37 mouse cellular contexts compared by ENCODE assay signal in the genomic region with DNA sequence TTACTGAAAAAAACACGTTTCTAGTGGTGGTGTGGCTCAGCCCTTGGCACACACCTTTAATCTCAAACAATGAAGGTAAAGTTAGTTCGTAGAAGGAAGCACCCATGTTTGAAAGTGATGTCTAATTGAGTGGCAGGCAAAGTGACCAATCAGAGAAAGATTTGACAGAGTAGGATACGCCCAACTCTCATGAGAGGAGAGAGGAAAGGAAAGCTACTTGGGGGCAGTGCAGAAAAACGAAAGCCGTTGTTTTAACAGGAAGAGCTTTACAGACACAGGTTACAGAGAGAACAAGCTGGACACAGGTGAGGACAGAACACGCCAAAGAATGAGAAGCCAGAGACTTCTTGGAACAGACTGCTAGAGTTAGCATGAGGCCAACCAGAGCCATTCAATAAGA. TPM values are rescaled to one million over a fixed set of nuclear protein-coding genes. Genes with fewer than 3 reads are reported as not detected.
"Had no signal": no experiment of that assay in that cellular context is flagged by ENCODE, and none has a peak within 500 bp of the region (broad histone marks: within the 10 kb centered on the region; RNA-seq: fewer than 3 reads in every experiment).

No protein-coding gene starts in this region.

- H3K4me2 ChIP-seq: embryonic facial prominence, embryonic 12.5 days; embryonic facial prominence, embryonic 13.5 days; embryonic facial prominence, embryonic 15.5 days; forebrain, embryonic 12.5 days; forebrain, embryonic 13.5 days; forebrain, embryonic 15.5 days had no signal

- H3K27me3 ChIP-seq: embryonic facial prominence, embryonic 12.5 days; embryonic facial prominence, embryonic 13.5 days; embryonic facial prominence, embryonic 15.5 days; forebrain, embryonic 12.5 days; forebrain, embryonic 13.5 days; forebrain, embryonic 15.5 days had no signal

- ATAC-seq: forebrain, embryonic 13.5 days; forebrain, embryonic 14.5 days; forebrain, embryonic 15.5 days; forebrain, embryonic 16.5 days; forebrain, postnatal 0 days had no signal

- H3K27ac ChIP-seq: embryonic facial prominence, embryonic 10.5 days; embryonic facial prominence, embryonic 12.5 days; embryonic facial prominence, embryonic 13.5 days; embryonic facial prominence, embryonic 15.5 days; forebrain, embryonic 10.5 days; forebrain, embryonic 12.5 days; forebrain, embryonic 13.5 days; forebrain, embryonic 15.5 days; heart, adult 2 months had no signal

- H3K4me3 ChIP-seq: embryonic facial prominence, embryonic 10.5 days; embryonic facial prominence, embryonic 12.5 days; embryonic facial prominence, embryonic 13.5 days; embryonic facial prominence, embryonic 15.5 days; erythroblast, embryonic 14.5 days; forebrain, embryonic 10.5 days; forebrain, embryonic 12.5 days; forebrain, embryonic 13.5 days; forebrain, embryonic 15.5 days; heart, adult 2 months had no signal

- H3K4me1 ChIP-seq: embryonic facial prominence, embryonic 10.5 days; embryonic facial prominence, embryonic 12.5 days; embryonic facial prominence, embryonic 13.5 days; embryonic facial prominence, embryonic 15.5 days; forebrain, embryonic 10.5 days; forebrain, embryonic 12.5 days; forebrain, embryonic 13.5 days; forebrain, embryonic 15.5 days had no signal

- DNase-seq: cerebellum, adult 8-10 months; cerebellum, adult 9-10 months; cerebellum, adult 9-11 months; cerebellum, postnatal 10 days; cerebellum, postnatal 14 days; cerebellum, postnatal 25 days; cerebellum, postnatal 36 days; embryo, embryonic 11 days; forebrain, postnatal 0 days; gastrocnemius, postnatal 14 days; gastrocnemius, postnatal 25 days; gastrocnemius, postnatal 36 days; heart, adult 11 months; heart, adult 18-20 months; heart, adult 2 months had no signal

- H3K9me3 ChIP-seq: embryonic facial prominence, embryonic 10.5 days; embryonic facial prominence, embryonic 12.5 days; embryonic facial prominence, embryonic 13.5 days; embryonic facial prominence, embryonic 15.5 days; forebrain, embryonic 10.5 days; forebrain, embryonic 12.5 days; forebrain, embryonic 13.5 days; forebrain, embryonic 15.5 days had no signal

- H3K9ac ChIP-seq: embryonic facial prominence, embryonic 12.5 days; embryonic facial prominence, embryonic 13.5 days; embryonic facial prominence, embryonic 15.5 days; forebrain, embryonic 12.5 days; forebrain, embryonic 13.5 days; forebrain, embryonic 15.5 days; forebrain, postnatal 0 days had no signal

RNA-seq across cellular contexts. Expression of a gene that starts 44.5 kb away (rescaled TPM):
- total RNA-seq: common myeloid progenitor, adult 5-6 weeks; forebrain, postnatal 0 days; gastrocnemius, adult 18-20 months; gastrocnemius, adult 8-10 months; gastrocnemius, postnatal 14 days; gastrocnemius, postnatal 25 days; gastrocnemius, postnatal 36 days; gastrocnemius, postnatal 4 days; granulocyte monocyte progenitor cell, adult 5-6 weeks; heart, adult 18-20 months; heart, adult 2 months; heart, adult 8-10 months had no signal
- polyA plus RNA-seq: cortical plate, adult 2 months; embryonic facial prominence, embryonic 11.5 days; embryonic facial prominence, embryonic 12.5 days; embryonic facial prominence, embryonic 13.5 days; embryonic facial prominence, embryonic 14.5 days; embryonic facial prominence, embryonic 15.5 days; erythroblast, embryonic 14.5 days; forebrain, embryonic 10.5 days; forebrain, embryonic 12.5 days; forebrain, embryonic 13.5 days; forebrain, embryonic 14.5 days; forebrain, embryonic 15.5 days; forebrain, postnatal 0 days; frontal cortex, adult 2 months; gonadal fat pad, adult 2 months; heart, adult 2 months had no signal
